Mouse (Mus musculus): ENCODE results near the gene Cd200. TPM values are rescaled to one million over a fixed set of nuclear protein-coding genes. Genes with fewer than 3 reads are reported as not detected.
A peak's percentile ranks its signal among the peaks of the same experiment; 100 is the strongest.
"Not testable (repeated sequence)": the region's sequence is repeated elsewhere in the genome, so short reads cannot be mapped to it uniquely, and the experiment has no call there.

Cd200 gene
- polyA plus RNA-seq, 1 experiment from 2014 or later, result 10.2 TPM

DNA sequence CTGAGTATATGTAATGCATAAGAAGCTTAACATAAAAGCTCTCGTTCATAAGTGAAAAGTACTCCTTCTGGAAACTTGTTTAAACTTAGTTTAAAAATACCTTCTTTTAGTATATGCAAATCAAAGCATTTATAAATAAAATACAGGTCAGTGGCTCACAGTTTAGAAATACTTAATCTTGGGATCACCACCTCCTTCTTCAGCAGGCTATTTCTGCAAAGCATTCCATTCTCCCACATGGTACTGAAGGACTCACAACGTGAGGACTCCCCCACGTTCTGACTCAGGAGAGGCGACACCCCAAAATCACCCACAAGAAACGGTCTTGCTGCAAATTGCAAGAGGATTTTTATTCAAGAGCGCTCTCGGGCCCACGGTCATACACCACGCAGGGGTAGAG is 60.6 kb downstream of the Cd200 start:
- H3K36me3 ChIP-seq (replicated peaks); DNase-seq (ENCODE audit: extremely low spot score, low spot score); H3K9me3 ChIP-seq; H3K27ac ChIP-seq; H3K4me1 ChIP-seq; H3K4me3 ChIP-seq; H3K27me3 ChIP-seq (ENCODE audit: poor library complexity, severe bottlenecking): not testable (repeated sequence)
- 91% methylated on average over 9 of the region's 9 CpGs for whole genome bisulfite sequencing

DNA sequence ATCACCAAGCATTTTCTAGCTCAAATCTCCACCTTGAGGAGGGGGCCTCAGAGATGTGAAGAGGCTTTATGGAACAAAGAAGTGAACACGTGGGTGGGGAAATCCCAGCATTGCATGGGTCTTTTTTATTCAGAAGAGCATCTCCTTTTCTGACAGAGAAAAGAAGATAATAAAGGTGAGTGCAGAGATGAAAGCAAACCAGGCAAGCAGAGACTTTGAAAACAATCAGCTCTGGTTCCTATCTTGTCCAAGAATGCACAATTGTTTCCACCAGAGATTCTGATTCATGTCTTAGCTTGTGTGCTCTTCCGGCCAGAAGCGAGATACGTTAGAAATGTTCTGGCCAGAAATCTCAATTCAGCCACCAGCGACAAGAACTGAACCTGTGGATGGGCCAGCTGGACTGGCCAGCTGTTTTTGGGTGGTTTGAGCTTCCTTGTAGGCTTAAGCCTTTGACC is 61.9 kb downstream of the Cd200 start:
- DNase-seq (ENCODE audit: extremely low spot score, low spot score), result no peak
- H3K4me3 ChIP-seq, result no peak overlapping the region
- H3K36me3 ChIP-seq (replicated peaks), result no peaks in the 10 kb centered on the region
- H3K9me3 ChIP-seq, result no peaks in the 10 kb centered on the region
- H3K27ac ChIP-seq, result no peak overlapping the region
- H3K27me3 ChIP-seq (ENCODE audit: poor library complexity, severe bottlenecking), result no peaks in the 10 kb centered on the region
- 94% methylated on average over 5 of the region's 5 CpGs for WGBS
- H3K4me1 ChIP-seq, result 0 out of 2 replicates have a peak, but pooled peaks cover 3% of the 10 kb centered on the region

DNA sequence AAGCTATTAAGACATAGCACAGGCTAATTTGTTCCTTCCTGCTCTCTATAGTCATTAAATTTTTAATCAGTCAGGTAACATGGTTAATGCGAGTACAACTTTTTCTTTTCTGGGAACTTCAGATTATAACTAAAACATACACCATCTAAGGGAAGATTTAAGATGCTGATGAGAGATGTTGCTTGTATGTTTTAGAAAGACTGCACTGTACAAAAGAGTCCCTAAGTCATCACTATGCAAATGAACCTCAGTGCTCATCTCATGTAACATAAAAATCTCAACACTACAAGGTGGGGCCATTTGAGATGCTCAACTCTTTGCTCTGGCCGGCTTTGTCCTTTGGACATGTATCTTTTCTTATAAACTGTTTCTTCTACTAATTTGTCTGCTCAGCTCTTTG is 62.5 kb downstream of the Cd200 start:
- 0 out of 2 replicates have a peak, but pooled peaks cover 3% of the 10 kb centered on the region for H3K4me1 ChIP-seq
- 92% methylated on average over 2 of the region's 2 CpGs for WGBS
- no peaks in the 10 kb centered on the region for H3K36me3 ChIP-seq (replicated peaks)
- no peak overlapping the region for H3K27ac ChIP-seq
- DNase-seq (ENCODE audit: extremely low spot score, low spot score), result no peak
- H3K27me3 ChIP-seq (ENCODE audit: poor library complexity, severe bottlenecking), result no peaks in the 10 kb centered on the region
- H3K9me3 ChIP-seq, result no peaks in the 10 kb centered on the region
- H3K4me3 ChIP-seq, result no peak overlapping the region

DNA sequence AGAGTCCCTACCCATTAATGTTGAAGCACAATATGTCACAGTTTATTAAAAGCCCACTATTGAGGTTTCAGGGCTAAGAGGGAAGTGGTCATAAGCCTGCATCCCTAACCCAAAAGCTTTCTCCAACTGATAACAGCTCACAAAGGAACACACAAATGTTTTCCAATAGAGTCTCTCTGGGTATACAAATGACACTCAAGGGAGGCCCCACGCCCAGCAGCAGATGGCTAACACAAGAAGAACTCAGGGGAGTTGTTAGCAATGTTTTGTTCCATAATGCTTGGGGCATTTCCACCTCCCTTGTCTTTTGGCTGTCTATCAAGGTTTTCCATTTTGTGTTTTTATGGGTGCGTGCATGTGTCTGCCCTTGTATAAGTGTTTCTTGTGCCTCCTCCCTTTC is 64.0 kb downstream of the Cd200 start:
- H3K27me3 ChIP-seq (ENCODE audit: poor library complexity, severe bottlenecking), result no peaks in the 10 kb centered on the region
- no peak overlapping the region for H3K27ac ChIP-seq
- H3K4me3 ChIP-seq, result no peak overlapping the region
- no peaks in the 10 kb centered on the region for H3K36me3 ChIP-seq (replicated peaks)
- no peaks in the 10 kb centered on the region for H3K4me1 ChIP-seq
- 83% methylated on average over 2 of the region's 2 CpGs for WGBS
- H3K9me3 ChIP-seq, result no peaks in the 10 kb centered on the region
- DNase-seq (ENCODE audit: extremely low spot score, low spot score), result no peak

DNA sequence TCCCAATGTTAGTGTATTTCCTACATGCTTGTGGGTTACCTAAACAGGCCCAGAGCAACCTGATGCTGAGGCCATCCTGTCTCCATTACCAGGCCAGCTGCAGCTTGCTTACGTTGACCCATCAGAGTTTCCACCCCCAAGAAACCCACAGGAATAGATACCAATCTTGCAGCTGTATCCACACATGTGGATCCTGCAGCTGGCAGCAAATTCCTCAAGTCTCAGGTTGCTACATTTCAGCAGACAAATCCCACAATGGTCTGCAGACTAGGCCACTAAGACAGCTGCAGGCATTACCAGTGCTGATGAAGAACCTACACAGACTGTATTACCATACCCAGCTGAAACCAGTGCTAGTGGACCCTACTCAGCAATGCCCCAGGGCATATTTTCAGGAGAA is 72.4 kb downstream of the Cd200 start:
- Histone ChIP-seq H3K36me3 (replicated peaks) (no peaks in the 10 kb centered on the region), H3K9me3 (no peaks in the 10 kb centered on the region), H3K4me3 (no peak overlapping the region), H3K27ac (no peak overlapping the region), H3K27me3 (ENCODE audit: poor library complexity, severe bottlenecking) (no peaks in the 10 kb centered on the region), H3K4me1 (no peaks in the 10 kb centered on the region)
- no peak for DNase-seq (ENCODE audit: extremely low spot score, low spot score)
- 72% methylated on average over 1 of the region's 1 CpGs for WGBS

DNA sequence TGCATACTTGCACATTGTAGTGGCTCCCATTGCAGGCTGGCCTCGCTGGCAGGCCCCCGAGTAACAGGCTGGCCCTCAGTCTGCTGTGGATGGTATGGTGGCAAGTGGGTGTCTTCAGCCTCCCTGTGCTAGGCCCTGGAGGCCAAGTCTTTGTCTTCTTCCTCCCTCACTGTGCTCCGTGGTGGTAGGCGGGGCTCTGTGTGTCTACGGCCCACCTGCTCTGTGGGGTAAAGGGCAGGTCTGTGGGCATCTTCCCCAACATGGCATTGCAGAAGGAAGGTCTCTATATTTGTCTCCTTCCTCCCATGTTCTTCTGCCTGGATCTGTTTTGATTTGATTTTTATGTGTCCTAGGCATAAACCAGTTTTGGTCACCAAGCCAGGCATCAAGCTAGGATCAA is 74.0 kb downstream of the Cd200 start:
- Histone ChIP-seq H3K4me3 (no peak overlapping the region), H3K27ac (no peak overlapping the region), H3K27me3 (ENCODE audit: poor library complexity, severe bottlenecking) (no peaks in the 10 kb centered on the region), H3K36me3 (replicated peaks) (no peaks in the 10 kb centered on the region), H3K9me3 (no peaks in the 10 kb centered on the region), H3K4me1 (no peaks in the 10 kb centered on the region)
- no peak for DNase-seq (ENCODE audit: extremely low spot score, low spot score)
- WGBS, result 90% methylated on average over 5 of the region's 5 CpGs

DNA sequence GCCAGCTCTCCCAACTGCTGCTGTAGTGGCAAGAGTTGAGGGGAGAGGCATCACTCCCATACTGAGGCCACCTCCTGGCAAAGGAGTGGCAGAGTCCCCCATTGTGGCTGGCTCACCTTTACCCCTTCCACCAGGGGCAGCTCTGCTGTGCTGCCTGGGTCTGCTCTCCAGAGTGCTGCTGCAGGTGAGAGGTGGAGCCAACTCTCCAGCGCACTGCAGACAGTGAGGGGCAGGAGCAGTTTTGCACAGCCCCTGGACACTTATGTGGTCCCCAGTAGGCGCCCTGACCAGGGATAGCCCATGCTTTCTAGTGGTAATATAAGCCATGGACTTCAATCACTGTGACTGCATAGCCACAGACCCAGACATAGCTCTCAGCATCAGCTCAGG is 74.5 kb downstream of the Cd200 start:
- WGBS, result 77% methylated on average over 2 of the region's 2 CpGs
- no peaks in the 10 kb centered on the region for H3K27me3 ChIP-seq (ENCODE audit: poor library complexity, severe bottlenecking)
- no peak overlapping the region for H3K4me3 ChIP-seq
- no peaks in the 10 kb centered on the region for H3K9me3 ChIP-seq
- H3K4me1 ChIP-seq, result no peaks in the 10 kb centered on the region
- no peak for DNase-seq (ENCODE audit: extremely low spot score, low spot score)
- H3K27ac ChIP-seq, result no peak overlapping the region
- no peaks in the 10 kb centered on the region for H3K36me3 ChIP-seq (replicated peaks)

DNA sequence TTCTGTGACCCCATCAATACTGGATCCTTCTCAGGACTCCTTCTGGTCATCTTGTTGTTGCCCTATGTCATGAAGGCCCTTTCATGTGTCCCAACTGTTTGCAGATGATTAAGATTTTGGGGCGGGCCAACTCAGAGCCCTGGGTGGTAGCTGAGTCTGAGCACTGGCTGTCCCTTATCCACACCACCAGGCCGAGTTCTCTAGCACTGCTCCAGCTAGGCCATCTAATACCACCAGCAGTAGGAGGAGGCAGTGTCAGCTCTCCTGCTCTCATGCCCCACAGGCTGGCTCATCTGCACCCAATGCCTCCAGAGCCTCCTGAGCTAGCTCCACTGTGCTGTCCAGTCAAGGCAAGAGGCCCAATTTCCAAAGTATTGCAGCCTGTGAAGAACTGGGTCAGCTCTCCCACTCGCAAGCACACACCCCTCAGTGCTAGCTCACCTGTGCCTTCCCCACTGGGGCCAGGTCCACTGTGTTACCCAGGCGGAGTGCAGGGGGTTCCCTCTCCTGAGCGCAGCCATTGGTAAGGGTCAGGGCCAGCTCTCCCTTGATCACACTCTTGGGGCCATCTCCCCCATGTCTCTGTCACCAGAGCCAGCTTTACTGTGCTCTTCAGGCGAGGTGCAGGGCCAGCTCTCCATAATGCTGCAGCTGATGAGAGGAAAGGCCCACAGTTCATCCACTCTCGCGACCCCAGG is 75.0 kb downstream of the Cd200 start:
- 0 out of 2 replicates have a peak overlapping the region, but pooled peaks have one; percentile 30 for H3K27ac ChIP-seq
- 88% methylated on average over 8 of the region's 8 CpGs for WGBS
- no peaks in the 10 kb centered on the region for H3K9me3 ChIP-seq
- no peaks in the 10 kb centered on the region for H3K36me3 ChIP-seq (replicated peaks)
- no peaks in the 10 kb centered on the region for H3K4me1 ChIP-seq
- no peak overlapping the region for H3K4me3 ChIP-seq
- H3K27me3 ChIP-seq (ENCODE audit: poor library complexity, severe bottlenecking), result no peaks in the 10 kb centered on the region
- DNase-seq (ENCODE audit: extremely low spot score, low spot score), result no peak

DNA sequence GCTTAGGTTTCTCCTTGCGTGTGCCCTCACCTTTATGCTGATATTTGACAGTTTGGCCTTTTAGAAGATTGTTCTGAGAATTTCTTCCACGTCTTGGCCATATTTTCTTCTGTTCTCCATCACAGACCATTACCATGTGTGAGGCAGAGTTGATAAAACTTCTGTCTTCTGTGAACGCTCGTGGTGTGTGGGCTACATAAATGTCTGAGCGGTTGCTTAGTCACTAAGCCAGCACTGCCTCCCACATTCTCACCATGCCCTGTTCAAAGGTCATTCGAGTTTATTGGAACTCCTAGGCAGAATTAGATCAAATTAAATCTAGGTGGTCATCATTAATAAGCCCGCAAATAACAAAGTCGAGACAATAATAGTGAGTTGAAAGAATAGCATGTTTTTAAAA is 76.3 kb downstream of the Cd200 start:
- 83% methylated on average over 8 of the region's 8 CpGs for WGBS
- H3K36me3 ChIP-seq (replicated peaks), result no peaks in the 10 kb centered on the region

More for the DNA sequence above, 76.3 kb downstream of the Cd200 start:
- DNase-seq (ENCODE audit: extremely low spot score, low spot score), result no peak
- H3K27me3 ChIP-seq (ENCODE audit: poor library complexity, severe bottlenecking), result no peaks in the 10 kb centered on the region
- no peak overlapping the region for H3K4me3 ChIP-seq
- H3K27ac ChIP-seq, result no peak overlapping the region
- no peaks in the 10 kb centered on the region for H3K4me1 ChIP-seq
- H3K9me3 ChIP-seq, result no peaks in the 10 kb centered on the region

Other genes starting within 250 kb of the Cd200 start
- 0.11 and 0.30 TPM in 2 replicates for gene Btla, start 184.7 kb downstream of the Cd200 start, polyA plus RNA-seq (2016; fragmentation: Nextera tagmentation; extraction: Ambion mirVana)
- not detected in 2 replicates for gene Gm609, start 83.9 kb upstream of the Cd200 start, polyA plus RNA-seq (2016; fragmentation: Nextera tagmentation; extraction: Ambion mirVana)
- gene Gm17783, start 123.0 kb upstream of the Cd200 start, polyA plus RNA-seq (2016; fragmentation: Nextera tagmentation; extraction: Ambion mirVana), result not detected in 2 replicates
- not detected in 2 replicates for gene Slc9c1, start 126.3 kb upstream of the Cd200 start, polyA plus RNA-seq (2016; fragmentation: Nextera tagmentation; extraction: Ambion mirVana)
- gene Gcsam, start 201.3 kb upstream of the Cd200 start, polyA plus RNA-seq (2016; fragmentation: Nextera tagmentation; extraction: Ambion mirVana), result 0.09 and 0.12 TPM in 2 replicates
- 0.07 and 0.15 TPM in 2 replicates for gene BC016579, start 245.0 kb upstream of the Cd200 start, polyA plus RNA-seq (2016; fragmentation: Nextera tagmentation; extraction: Ambion mirVana)

All from forebrain, embryonic 10.5 days (tissue).